Mouse (Mus musculus): ENCODE results near the gene St3gal5.

- no peak for TF ChIP-seq CTCF (conservative IDR thresholded peaks at IDR 0.05; ENCODE audit: insufficient read depth, insufficient read length, low read depth, low read length)
- no peak for TF ChIP-seq POLR2A (IDR thresholded peaks at IDR 0.05; ENCODE audit: low read depth, low read length)
These were observed 58.3 kb downstream of the St3gal5 start for GRCm38 (mm10) chr6:72155649-72156048.
